Mouse (Mus musculus) retina, adult 2 months (tissue): ENCODE data around the gene Lifr.

Source experiments
- DNase-seq: peaks from one replicate; pipeline ENCODE4 v3.0.0-alpha.2; 2012; ENCODE audit warnings: low read depth, low spot score

Gene Lifr

DNA sequence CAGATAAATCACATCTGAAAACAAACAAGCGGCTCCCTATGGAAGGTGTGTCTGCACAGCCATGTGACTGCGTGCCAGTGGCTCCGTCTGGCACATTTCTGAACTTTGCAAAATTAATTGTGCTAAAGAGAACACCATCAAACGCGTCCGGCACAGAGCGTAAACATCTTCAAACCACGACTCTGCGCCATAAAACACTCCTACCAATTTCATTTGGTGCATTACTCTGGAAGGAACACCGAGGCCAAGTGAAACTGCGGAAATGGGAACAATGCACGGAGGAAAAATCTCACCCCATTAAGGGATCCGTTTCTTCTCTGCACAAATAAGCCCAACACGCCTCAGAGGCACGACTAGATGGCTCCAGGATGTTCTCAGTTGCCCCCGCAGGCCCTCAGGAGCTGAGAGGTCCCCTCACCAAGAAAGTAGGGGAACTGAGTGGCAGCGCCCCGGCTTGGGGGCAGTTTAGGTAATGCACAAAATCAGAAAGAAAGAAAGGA, 38.3 kb downstream of the Lifr start:
- no peak for DNase-seq

DNA sequence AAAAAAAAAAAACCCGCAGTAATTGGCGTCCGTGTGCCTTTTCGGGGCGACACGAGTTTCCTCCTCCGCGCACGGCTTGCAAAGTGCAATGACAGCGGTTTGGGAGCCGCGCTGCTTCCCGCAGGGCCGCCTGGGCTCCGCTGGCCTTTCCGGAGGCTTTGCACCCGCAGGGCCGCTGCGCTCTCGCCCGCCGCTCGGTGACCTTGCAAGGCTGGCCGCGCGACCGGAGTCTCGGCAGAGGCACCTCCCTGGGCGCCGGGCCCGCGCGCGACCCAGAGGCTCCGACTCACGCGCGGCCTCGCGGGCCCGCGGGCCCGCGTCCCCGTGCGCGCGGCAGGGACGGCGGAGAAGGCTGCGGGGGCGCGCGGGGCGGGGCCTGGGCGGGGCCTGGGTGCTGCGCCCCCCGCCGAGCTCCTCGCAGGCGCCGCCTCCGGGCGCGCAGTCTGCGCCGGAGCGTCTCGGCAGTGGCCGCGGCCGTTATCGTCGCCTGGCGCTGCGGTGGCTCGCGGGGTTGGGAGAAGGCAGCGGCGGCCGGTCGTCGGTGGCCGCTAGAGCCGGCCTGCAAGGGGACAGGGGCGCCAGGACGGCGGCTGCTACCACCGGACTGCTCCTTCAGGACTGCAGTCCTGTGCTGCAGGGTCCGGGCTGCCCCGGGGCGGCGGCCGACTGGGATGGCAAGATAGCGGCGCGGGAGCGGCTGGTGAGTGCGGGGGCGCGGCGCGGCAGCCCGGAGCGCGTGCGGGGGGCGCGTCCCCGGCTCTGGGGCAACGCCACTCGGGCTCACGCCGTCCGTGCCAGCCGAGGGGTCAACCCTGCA, 38.9 kb downstream of the Lifr start:
- peak; percentile 91 for DNase-seq

DNA sequence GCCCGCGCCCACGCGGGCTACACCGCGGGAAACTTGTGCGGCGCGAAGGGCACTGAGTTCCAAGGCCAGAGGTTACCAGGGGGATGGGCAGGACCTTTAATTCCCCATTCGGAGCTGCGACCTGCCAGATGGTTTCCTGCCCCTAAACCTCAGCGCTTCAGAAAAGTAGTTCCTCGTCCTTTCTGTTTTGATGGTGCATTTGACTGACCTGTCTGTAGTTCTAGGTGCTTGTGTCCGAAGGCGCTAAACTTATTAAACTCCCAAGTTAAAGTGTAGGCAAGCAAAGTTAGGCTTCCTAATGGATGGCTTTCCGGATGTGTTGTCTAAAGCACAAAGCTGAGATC, 39.5 kb downstream of the Lifr start:
- no peak for DNase-seq

DNA sequence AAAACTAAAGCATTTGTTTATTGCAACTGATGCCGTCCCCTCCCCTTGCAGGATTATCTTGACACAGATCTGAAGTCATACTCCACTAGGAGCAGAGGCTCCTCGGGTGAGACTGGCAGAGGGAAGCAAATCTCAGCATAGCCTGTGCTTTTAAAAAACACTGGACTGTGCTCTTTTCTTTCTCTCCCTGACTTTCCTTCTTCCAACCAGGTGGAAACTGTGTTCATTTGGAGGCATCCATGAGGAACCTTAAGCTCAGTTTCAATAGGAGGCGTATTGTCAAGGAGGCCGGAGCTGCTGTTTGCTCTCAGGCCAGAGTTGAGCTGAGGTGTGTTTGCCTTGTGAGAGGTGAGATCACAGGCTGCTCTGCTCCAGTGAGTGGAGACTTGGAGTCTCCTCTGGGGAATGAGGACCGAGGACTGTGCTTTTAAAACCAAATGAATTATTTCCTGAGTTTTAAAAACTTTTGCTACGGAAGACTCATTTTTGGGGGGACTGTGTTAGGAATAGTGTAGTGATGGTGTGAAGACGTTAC, 40.3 kb downstream of the Lifr start:
- no peak for DNase-seq

DNA sequence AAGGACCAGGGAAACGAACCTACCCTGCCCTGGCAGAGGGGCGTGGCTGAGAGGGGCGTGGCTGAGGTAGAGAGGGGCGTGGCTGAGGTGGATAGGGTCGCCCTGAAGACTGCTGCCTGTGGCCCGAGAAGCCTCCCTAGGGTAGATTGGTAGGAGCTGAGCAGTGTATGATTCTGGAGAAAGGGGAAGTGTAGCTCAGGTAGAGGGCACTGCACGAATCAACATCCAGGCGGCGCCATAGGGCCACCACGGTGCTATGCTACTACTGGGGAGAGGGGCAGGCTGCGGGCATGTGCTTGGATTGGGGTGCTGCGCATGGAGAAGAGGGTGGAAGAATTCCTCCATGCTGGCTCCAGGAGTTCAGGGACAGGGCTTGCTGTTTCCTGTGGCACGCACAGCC, 42.3 kb downstream of the Lifr start:
- no peak for DNase-seq

DNA sequence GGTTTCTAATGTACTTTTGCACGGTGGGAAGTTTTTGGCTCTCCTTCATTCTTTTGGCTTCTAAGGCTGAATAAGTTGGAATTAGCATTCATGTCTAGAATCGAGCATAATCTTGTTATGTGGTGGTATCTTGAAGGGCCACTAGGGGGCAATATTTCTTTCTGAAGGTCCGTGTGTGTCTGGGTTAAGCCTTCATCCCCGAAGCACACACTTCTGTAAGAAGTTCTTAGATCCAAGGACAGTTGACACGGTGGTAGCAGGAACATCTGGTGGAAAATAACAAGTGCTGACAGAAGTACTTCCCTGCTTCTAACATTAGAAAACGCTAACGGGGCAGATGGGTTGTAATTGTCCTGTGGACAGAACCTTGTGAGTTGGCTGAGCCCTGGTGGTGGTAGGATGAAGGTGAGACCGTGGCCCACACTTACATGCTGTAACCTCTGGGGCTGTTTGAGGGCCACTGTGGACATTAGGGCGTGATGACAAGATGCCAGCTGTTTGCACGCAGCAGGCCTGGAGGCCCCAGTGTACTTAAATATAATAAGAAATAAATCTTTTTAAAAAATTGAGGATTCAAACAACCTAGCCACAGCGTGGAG, 44.1 kb downstream of the Lifr start:
- no peak for DNase-seq

DNA sequence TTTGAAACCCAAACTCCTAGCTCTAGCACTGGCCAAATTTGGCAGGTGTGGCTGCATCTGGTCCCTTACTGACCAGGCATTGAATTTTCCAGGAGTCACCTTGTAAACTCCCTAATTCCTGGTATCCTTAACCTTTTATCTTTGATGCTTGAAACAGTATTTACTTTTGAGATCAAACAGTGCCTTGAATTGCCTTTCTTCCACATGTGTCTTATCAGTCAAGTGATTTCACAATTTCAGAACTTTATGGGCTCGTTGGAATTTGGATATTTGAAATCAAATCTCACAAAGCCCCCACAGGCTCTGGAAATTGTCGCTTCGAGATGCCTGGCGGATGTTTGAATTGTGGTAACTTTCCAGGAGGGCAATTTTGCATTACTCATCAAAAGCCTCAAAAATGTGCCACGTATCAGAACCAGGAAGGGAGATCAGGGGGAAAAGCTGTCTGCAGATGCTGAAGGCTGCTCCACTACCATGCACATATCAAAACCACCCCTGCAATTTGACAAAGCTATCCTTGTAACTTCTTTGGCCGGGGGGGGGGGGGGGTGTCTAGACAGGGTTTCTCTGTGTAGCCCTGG, 45.7 kb downstream of the Lifr start:
- no peak for DNase-seq

DNA sequence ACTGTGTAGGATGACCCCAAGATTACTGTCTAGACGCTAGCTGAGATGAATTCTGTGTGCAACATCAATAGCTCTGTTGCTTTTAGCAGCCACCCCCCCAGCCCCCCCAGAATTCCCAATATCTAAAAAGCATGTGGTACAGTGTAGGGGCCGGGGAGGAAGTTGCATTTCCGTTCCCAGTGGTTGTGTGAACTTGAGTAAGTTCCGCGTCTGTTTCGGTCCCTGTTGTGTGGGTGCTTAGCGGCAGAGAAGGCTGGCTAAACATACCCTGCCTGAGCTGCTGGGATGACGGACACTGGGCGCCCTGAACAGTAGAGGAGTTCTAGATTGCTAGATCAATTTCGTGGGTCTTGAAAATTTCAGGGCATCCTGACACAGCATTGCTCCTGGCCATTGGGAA, 46.5 kb downstream of the Lifr start:
- DNase-seq, result no peak

DNA sequence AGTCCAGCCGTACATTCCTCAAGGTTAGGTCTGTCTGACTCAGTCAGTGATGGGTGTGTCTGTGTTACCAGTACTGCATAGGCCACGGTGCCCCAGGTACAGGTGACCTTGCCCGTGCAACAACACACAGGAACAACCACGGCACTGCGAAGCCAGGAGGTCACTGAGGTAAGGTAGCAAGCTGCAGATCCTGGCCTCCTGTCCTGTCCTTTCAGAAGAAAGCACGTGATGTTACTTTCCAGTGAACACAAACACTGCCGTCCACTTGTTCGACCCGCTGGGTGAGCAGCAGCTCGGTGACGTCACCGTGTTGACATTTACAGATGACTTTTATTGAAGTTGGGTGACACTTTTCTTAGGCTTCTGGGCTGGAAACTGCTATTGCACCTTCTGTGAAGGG, 47.2 kb downstream of the Lifr start:
- no peak for DNase-seq

DNA sequence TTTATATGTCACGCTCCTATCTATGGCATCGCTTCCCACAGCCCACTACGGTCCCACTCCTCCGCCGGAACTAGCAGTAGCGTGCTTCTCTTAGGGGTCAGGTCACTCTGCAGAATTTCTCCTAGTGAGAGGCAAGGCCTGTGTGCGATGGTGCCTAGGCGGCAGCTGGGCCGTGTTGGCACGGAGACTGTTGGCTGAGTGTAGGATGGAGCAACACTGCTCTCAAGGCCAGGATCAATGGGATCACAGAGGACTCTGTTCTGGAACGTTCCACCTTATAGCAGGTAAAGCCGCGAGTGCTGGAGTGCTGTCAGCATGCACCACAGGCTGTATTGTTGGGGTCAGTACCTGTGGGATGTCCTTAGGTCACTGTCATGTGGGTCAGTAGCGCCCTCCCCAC, 48.1 kb downstream of the Lifr start:
- no peak for DNase-seq

DNA sequence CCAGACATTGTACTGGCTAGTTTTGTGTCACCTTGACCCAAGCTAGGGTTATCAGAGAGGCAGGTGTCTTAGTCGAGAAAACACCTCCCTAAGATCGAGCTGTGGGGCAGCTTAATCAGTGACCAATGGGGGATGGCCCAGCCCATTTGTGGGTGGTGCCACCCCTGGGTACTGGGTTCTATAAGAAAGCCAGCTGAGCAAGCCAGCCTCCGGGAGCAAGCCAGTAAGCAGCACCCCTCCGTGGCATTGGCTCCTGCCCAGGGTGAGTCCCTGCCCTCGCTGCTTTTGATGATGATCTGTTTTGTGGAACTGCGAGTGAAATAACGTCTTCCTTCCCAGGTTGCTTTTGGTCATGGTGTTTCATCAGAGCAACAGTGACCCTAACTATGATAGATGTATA, 49.9 kb downstream of the Lifr start:
- DNase-seq, result no peak

DNA sequence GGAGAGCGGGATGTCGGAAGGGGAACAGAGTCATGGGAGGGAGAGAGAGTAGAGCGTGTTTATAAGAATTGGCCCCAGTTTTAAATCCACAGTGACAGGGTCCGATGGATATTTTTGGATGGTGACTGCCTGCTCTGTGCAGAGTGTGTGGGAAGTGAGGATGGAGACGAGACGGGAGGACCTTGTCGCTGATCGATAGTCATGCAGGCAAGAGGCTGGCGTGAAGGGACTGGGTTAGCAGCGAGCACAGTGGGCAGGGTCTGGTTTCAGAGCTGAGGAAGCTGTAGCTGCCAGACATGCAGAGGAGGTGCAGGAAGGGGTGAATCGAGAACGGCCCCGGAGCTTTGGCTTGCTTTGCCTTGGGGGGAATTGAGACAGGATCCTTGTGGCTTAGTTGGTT, 50.8 kb downstream of the Lifr start:
- DNase-seq, result no peak

DNA sequence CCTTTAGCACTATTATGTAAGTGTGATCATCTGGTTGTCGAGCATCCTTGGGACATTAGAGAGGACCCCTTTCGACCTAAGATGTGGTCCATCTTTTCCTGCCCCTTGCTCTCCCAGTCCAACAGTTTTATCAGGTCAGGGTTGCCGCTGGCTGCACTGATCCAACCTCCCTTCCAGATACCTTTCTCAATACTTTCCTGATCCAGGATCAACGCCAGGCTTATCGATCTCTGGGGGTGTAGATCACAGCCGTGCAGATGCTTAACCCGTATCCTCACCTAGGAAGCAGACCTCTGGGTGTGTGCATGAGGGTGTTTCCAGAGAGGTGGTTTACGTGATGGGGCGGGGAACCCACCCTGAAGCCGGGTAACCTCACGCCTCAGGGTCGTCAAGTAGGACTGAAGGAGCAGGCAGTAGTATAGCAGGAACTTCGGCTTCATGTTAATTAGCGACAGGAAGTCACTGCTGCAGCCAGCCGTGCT, 53.3 kb downstream of the Lifr start:
- DNase-seq, result no peak

DNA sequence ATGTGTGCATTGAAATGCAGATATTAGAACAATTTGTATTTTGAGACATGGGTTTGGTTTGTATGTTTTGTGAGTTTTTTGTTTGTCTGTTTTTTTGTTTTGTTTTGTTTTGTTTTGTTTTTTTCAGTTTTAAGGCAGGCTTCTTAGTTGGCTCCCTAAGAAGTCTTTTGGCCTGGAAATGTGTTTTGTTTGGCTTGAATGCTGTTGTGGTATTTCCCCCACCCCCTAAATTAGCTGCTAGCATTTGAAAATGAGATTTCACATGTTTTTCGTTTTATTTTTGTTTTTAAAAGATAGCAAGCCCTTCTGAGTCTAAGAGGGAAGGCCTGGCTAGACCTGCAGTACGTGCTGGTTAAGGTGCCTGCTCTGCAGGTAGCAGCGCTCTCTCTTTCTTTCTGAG, 54.1 kb downstream of the Lifr start:
- no peak for DNase-seq

DNA sequence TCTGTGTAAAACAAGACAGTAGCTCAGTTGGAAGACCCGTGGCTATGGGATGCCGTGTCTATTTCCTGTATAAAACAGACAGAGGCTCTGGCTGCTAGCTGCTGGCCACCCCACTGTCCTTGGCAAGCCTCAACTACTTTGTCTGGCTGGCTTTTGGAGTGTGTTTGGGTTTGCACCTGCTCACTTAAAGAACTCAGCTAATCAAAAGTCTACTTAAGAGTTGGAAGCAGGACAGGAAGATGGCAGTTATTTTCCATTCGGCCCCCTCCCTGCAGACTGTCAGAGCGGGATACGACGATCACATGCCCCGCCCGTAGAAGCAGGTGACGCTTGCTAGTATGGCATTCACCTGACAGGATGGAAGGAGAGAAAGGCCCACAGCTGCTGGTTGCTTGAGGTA, 54.5 kb downstream of the Lifr start:
- DNase-seq, result no peak

DNA sequence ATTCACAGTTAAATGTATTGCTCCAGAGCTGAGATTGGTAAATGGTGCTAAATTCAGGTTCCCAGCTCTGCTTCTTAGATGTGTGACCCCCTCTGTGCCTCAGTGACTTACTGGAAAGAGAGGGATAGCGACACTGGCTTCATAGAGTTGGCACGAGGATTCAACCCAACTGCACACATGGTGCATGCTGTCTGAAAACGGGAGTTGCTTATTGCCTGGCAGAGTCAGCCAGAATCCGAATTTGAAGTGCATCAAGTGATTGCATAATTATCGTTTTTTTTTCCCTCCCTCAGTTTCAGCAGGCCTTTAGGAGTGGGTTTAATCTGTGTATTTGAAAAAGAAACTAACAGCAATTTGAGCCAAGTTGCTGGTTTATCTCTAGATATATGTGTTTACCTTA, 55.1 kb downstream of the Lifr start:
- no peak for DNase-seq

DNA sequence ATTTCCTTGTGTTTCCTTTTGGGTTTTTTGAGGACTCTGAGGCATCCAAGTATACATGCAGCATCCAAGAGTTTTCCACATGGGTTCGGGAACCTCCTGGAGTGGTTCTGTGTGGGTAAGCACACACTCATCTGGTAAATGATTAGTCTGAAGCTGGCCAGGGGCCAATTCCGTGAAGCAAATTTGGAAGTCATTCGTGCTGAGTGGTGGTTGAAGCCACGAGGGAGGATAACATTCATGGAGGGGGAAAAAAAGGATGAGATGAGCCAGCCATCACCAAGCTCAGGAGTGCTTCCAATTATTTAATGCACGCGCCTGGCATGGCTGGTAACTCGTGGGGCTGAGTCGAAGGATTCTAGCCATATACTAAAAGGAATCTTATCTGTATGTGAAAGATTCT, 56.1 kb downstream of the Lifr start:
- no peak for DNase-seq

DNA sequence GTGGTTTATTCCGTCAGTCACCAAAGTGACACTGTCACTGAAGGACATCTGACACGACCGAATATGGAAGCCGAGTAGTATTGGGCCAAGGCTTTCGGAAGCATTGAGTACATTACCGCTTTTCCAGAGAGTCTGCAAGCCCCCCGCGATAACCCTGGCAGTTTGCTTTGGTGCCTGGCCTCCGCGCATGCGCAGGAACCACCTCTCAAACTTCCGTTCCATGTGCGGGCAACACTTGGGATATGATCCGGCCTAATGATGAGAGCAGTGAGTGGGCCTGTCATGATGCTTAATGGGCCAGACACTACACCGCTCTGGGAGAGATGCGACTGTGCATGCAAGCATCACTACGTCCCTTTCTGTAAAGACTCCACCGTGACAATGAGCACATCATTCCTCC, 59.4 kb downstream of the Lifr start:
- DNase-seq, result no peak

DNA sequence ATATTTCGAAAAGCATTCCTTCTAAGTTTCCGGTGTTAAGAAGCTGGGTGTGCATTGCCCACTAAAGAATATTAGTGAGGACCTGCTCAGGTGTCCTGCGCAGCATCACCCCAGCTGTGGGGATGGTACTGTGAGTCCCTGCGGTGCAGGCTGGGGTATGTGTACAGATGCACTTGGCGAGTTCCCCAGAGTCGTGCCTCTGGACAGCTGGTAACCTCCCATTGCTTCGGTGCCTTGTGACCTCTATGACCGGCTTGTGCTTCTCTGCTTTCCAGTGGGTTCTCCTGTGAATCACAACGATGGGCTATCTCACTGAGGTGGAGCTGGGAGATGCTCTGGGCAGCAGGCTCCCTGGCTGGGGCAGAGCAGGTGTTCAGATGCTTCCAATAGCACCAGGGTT, 60.2 kb downstream of the Lifr start:
- no peak for DNase-seq

DNA sequence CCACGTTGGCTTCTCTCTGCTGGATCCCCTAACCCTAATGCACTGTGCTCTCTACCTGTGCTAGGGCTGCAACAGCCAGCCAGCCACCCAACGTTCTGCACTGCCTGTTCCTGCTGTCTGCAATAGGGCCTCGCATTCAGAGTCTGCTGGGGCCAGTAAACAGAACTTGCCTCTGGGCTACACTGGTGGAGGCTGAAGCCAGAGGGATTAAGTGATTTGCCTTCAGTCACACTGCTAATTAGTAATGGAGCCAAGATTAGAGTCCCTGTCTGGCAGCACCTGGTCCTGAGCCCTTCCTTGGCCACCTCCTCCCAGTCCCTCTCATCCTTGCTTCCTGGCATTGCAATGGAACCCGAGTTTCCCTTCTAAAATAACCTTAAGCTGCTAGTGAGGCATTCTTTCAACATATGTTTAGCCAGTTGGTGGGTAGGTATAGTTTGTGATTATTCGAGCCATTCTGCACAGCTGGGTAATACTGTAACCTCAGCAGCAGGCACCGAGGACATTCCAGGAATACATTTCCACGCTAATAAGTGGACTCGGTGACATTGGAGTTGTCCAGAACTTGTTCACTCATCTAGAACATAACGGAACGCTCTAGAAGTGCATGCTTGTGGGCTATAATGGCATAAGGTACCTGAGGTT, 61.8 kb downstream of the Lifr start:
- no peak for DNase-seq

DNA sequence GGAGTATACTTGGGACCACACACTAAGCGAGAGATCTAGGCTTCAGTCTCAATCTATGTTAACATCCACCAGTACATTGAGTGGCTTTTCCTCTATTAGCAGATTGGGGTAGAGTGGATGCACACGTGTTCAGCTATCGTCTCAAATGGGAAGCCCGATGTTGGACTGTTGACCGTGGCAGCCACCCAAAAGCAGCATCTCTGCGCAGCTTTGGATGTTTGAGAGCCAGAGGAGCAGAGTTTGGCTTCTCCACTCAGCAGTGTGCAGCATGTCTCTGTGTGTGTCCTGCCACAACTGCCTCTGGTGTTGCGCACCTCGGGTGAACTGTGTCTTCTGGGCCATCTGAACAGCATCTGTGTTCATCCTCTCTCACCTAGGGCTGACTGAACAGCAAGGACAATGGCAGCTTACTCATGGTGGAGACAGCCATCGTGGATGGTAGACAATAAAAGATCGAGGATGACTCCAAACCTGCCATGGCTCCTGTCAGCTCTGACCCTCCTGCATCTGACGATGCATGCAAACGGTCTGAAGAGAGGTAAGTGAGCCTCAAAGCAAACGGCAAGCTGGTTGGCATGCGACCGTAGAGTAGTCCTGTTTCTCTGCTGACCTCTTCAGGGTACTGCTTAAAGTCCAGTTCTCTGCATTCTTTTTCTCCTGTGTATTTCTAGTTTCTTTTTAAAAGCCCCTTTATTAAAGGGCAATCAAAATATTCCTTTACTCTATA, 63.8 kb downstream of the Lifr start:
- no peak for DNase-seq

DNA sequence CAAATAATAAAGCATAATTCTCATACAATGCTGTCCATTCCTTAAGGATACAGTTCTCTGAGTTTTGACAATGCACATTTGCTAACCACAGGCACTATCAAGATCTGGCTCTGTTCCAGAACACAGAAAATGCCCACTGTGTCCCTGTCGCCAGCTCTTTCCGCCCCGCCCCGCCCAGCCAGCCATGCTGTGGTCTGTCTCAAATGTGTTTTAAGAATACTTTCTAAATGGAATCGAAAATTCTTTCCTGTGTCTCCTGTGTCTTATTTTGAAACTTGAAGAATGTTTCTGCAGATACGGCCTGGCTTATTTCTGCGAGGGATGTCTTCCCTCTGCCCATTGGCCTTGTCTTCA, 64.3 kb downstream of the Lifr start:
- DNase-seq, result no peak
